Mouse (Mus musculus): ENCODE data around the gene Wdr37. TPM values are rescaled to one million over a fixed set of nuclear protein-coding genes. Genes with fewer than 3 reads are reported as not detected.
"Not testable (repeated sequence)": the region's sequence is repeated elsewhere in the genome, so short reads cannot be mapped to it uniquely, and the experiment has no call there.

Gene Wdr37
- polyA plus RNA-seq, 1 experiment from 2014 or later: 15.0 TPM

GRCm38 (mm10) chr13:8847702-8848101 is 24.0 kb downstream of the Wdr37 start:
- no peaks in the 10 kb centered on the region for H3K27me3 ChIP-seq (replicated peaks; ENCODE audit: insufficient read depth, low read length)
- H3K36me3 ChIP-seq (ENCODE audit: insufficient read depth, low read length): peaks cover 17% of the 10 kb centered on the region; the same call in 1 of the 2 replicates
- no peak overlapping the region for H3K9ac ChIP-seq (replicated peaks; ENCODE audit: low read depth)
- ATAC-seq (no peak; the same call in 1 of the 2 replicates), DNase-seq (ENCODE audit: low spot score) (peak; percentile 63)
- H3K4me3 ChIP-seq (ENCODE audit: low read depth, low read length): no peak overlapping the region
- no peaks in the 10 kb centered on the region for H3K9me3 ChIP-seq (ENCODE audit: low read length)
- H3K4me2 ChIP-seq (replicated peaks; ENCODE audit: low read depth, low read length): no peak overlapping the region
- no peaks in the 10 kb centered on the region for H3K4me1 ChIP-seq (ENCODE audit: insufficient read depth, low read depth, low read length)
- TF ChIP-seq EP300 (IDR thresholded peaks at IDR 0.05) (no peak), CTCF (IDR thresholded peaks at IDR 0.05) (peak; percentile 82)
- WGBS: 46% methylated on average over 2 of the region's 2 CpGs
- H3K27ac ChIP-seq (ENCODE audit: low read length): no peak overlapping the region

GRCm38 (mm10) chr13:8842273-8842672 is 29.4 kb downstream of the Wdr37 start:
- Histone ChIP-seq H3K9ac (replicated peaks; ENCODE audit: low read depth) (no peak overlapping the region), H3K9me3 (ENCODE audit: low read length) (no peaks in the 10 kb centered on the region), H3K36me3 (ENCODE audit: insufficient read depth, low read length) (peaks cover 17% of the 10 kb centered on the region; the same call in 1 of the 2 replicates), H3K4me3 (ENCODE audit: low read depth, low read length) (no peak overlapping the region), H3K27me3 (replicated peaks; ENCODE audit: insufficient read depth, low read length) (no peaks in the 10 kb centered on the region), H3K4me1 (ENCODE audit: insufficient read depth, low read depth, low read length) (0 out of 2 replicates have a peak, but pooled peaks cover 5% of the 10 kb centered on the region), H3K27ac (ENCODE audit: low read length) (no peak overlapping the region), H3K4me2 (replicated peaks; ENCODE audit: low read depth, low read length) (no peak overlapping the region)
- WGBS: 88% methylated on average over 3 of the region's 3 CpGs
- TF ChIP-seq EP300 (IDR thresholded peaks at IDR 0.05) (no peak), CTCF (IDR thresholded peaks at IDR 0.05) (no peak)
- DNase-seq (ENCODE audit: low spot score) (no peak), ATAC-seq (no peak)

- 90% methylated on average over 7 of the region's 7 CpGs for WGBS
These were observed 29.9 kb downstream of the Wdr37 start for GRCm38 (mm10) chr13:8841846-8842245.

GRCm38 (mm10) chr13:8840941-8841340 is 30.8 kb downstream of the Wdr37 start:
- H3K9me3 ChIP-seq (ENCODE audit: low read length): no peaks in the 10 kb centered on the region
- H3K27me3 ChIP-seq (replicated peaks; ENCODE audit: insufficient read depth, low read length): no peaks in the 10 kb centered on the region
- 0 out of 2 replicates have a peak overlapping the region, but pooled peaks have one; percentile 64 for H3K27ac ChIP-seq (ENCODE audit: low read length)
- DNase-seq (ENCODE audit: low spot score): no peak
- ATAC-seq: no peak
- H3K4me1 ChIP-seq (ENCODE audit: insufficient read depth, low read depth, low read length): 0 out of 2 replicates have a peak, but pooled peaks cover 5% of the 10 kb centered on the region
- peaks cover 17% of the 10 kb centered on the region; the same call in 1 of the 2 replicates for H3K36me3 ChIP-seq (ENCODE audit: insufficient read depth, low read length)
- WGBS: 56% methylated on average over 2 of the region's 2 CpGs
- TF ChIP-seq CTCF (IDR thresholded peaks at IDR 0.05) (no peak), EP300 (IDR thresholded peaks at IDR 0.05) (no peak)
- no peak overlapping the region for H3K4me2 ChIP-seq (replicated peaks; ENCODE audit: low read depth, low read length)
- no peak overlapping the region for H3K4me3 ChIP-seq (ENCODE audit: low read depth, low read length)
- H3K9ac ChIP-seq (replicated peaks; ENCODE audit: low read depth): no peak overlapping the region

More at GRCm38 (mm10) chr13:8841846-8842245, 29.9 kb downstream of the Wdr37 start:
- H3K27ac ChIP-seq (ENCODE audit: low read length); DNase-seq (ENCODE audit: low spot score); H3K9me3 ChIP-seq (ENCODE audit: low read length); ATAC-seq; H3K4me1 ChIP-seq (ENCODE audit: insufficient read depth, low read depth, low read length); H3K9ac ChIP-seq (replicated peaks; ENCODE audit: low read depth); H3K4me2 ChIP-seq (replicated peaks; ENCODE audit: low read depth, low read length); H3K4me3 ChIP-seq (ENCODE audit: low read depth, low read length); H3K27me3 ChIP-seq (replicated peaks; ENCODE audit: insufficient read depth, low read length): not testable (repeated sequence)
- peaks cover 13% of the 10 kb centered on the region; the same call in 1 of the 2 replicates for H3K36me3 ChIP-seq (ENCODE audit: insufficient read depth, low read length)

- Histone ChIP-seq H3K36me3 (ENCODE audit: insufficient read depth, low read length) (peaks cover 19% of the 10 kb centered on the region; the same call in 1 of the 2 replicates), H3K9ac (replicated peaks; ENCODE audit: low read depth) (no peak overlapping the region), H3K4me2 (replicated peaks; ENCODE audit: low read depth, low read length) (no peak overlapping the region), H3K27ac (ENCODE audit: low read length) (peak overlapping the region; percentile 64), H3K4me3 (ENCODE audit: low read depth, low read length) (no peak overlapping the region), H3K9me3 (ENCODE audit: low read length) (no peaks in the 10 kb centered on the region), H3K27me3 (replicated peaks; ENCODE audit: insufficient read depth, low read length) (no peaks in the 10 kb centered on the region), H3K4me1 (ENCODE audit: insufficient read depth, low read depth, low read length) (0 out of 2 replicates have a peak, but pooled peaks cover 5% of the 10 kb centered on the region)
- ATAC-seq (peak; percentile 91), DNase-seq (ENCODE audit: low spot score) (peak; percentile 51)
- 54% methylated on average over 6 of the region's 6 CpGs for WGBS
- no peak for TF ChIP-seq CTCF (IDR thresholded peaks at IDR 0.05)
- peak; percentile 92 for TF ChIP-seq EP300 (IDR thresholded peaks at IDR 0.05)
These were observed 31.8 kb downstream of the Wdr37 start for GRCm38 (mm10) chr13:8839937-8840336.

- TF ChIP-seq CTCF (IDR thresholded peaks at IDR 0.05): no peak
- no peak for TF ChIP-seq EP300 (IDR thresholded peaks at IDR 0.05)
- H3K4me2 ChIP-seq (replicated peaks; ENCODE audit: low read depth, low read length): no peak overlapping the region
- 76% methylated on average over 10 of the region's 10 CpGs for WGBS
- peak overlapping the region; percentile 62 for H3K27ac ChIP-seq (ENCODE audit: low read length)
- H3K27me3 ChIP-seq (replicated peaks; ENCODE audit: insufficient read depth, low read length): no peaks in the 10 kb centered on the region
- 0 out of 2 replicates have a peak, but pooled peaks cover 5% of the 10 kb centered on the region for H3K4me1 ChIP-seq (ENCODE audit: insufficient read depth, low read depth, low read length)
- no peak overlapping the region for H3K9ac ChIP-seq (replicated peaks; ENCODE audit: low read depth)
- H3K9me3 ChIP-seq (ENCODE audit: low read length): no peaks in the 10 kb centered on the region
- no peak overlapping the region for H3K4me3 ChIP-seq (ENCODE audit: low read depth, low read length)
- ATAC-seq (no peak), DNase-seq (ENCODE audit: low spot score) (no peak)
- peaks cover 27% of the 10 kb centered on the region for H3K36me3 ChIP-seq (ENCODE audit: insufficient read depth, low read length)
These were observed 32.6 kb downstream of the Wdr37 start for GRCm38 (mm10) chr13:8839111-8839510.

All from lung, postnatal 0 days (tissue).